Mouse (Mus musculus): ENCODE data around the gene Sned1.
"Not testable (repeated sequence)": the region's sequence is repeated elsewhere in the genome, so short reads cannot be mapped to it uniquely, and the experiment has no call there.

Gene Sned1

DNA sequence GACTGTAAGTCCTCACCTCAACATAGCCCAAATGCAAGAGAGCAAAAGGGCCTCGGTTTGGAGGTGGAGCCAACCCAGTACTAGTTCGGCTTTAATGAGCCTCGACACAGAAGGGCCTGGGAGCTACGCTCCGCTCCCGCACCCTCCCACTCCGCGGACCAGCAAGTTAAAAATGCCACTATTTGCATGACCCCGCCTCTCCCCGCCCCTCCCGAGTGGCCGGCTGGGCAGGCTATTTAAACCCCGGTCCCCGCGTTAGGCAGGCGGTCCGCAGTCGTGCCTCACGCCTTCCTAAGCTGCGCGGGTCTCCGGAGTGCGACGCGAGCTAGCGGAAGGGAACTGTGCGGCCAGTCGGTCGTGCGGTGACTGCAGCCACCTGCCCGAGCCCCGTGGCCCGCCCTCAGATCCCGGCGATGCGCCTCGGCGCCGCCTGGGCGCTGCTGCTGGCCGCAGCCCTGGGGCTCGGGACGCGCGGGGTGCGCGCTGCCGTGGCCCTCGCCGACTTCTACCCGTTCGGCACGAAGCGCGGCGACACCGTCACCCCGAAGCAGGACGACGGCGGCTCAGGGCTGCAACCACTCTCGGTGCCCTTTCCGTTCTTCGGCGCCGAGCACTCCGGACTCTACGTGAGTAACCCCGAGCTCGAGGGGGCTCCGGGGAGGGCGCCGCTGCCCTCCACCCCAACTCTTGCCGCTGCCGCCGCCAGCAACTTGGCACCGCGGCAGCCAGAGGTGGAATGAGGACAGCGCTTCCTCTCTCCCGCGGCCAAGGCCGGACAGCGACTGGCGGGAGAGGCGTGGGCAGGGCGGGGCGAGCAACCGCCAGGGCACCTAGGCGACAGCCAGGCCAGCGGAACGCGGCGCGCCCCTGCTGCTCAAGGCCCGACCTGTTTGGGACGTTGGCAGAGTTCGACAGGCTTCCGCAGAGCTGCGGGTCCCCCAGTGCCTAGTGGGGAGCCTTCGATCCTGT lies at the start of gene Sned1:
TSS of gene Sned1 (plus strand) at position 266 of the 969 bp plus-strand sequence.
- DNase-seq (ENCODE audit: low read depth, low spot score) = peak; percentile 88

DNA sequence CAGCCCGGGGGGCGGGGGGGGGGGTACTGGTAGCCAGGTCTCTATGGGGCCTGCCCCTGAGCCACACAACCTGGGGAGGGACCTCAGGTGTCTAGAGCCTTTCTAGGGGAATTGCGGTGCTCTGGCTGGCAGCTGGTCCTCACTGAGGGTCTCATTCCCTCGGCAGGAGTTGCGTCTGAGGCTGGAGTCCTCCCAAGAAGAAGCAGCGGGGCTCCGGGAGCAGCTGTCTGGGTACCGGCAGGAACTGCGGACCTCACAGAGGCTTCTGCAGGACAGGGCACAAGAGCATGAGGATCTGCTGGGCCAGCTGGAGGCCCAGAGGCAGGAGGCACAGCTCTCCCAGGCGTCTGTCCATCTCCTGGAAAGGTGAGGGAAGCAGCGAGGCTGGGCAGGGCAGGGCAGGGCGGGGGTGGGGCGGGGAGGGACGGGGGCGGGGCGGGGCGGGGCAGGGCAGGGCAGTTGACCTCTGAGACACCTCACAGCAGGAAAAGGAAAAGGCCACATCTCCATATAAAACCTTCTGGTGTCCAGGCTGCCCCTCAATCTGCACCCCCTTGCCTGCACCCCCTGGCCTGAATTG lies 44.8 kb upstream of the Sned1 start:
- DNase-seq (ENCODE audit: low read depth, low spot score) = no peak

DNA sequence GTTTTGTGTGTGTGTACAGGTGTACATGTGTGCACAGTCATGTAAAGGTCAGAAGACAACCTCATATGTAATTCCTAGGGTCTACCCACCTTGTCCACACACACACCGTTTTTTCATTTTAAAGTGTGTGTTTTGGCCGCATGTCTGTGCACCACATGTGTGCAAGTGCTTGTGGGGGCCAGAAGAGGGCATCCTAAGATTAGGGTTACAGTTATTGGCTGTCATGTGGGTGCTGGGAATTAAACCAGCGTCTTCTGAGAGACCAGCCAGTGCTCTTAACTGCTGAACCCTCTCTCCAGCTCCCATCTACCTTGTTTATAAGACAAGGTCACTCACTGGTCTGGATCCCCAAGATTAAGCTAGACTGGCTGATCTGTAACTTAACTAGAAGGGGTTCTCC lies 40.7 kb upstream of the Sned1 start:
- no peak for DNase-seq (ENCODE audit: low read depth, low spot score)

DNA sequence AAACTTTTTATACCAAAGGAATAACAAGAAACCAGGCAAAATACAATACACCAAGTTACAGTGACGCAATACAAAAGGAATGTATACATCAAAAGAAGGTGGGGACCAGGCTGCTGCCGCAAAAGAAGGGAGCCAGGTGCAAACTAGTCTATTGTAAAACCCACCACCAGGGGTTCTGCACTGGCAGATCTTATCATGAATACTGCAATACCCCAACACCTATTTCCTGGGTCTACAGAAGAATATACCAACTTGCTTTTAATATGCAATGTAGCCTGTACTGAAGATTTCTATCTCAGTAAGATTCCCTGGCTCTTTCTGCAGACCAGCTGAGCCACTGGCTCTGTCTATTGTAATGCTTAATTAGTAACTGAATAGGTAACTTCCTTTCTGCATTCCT lies 38.2 kb upstream of the Sned1 start:
- DNase-seq (ENCODE audit: low read depth, low spot score) = not testable (repeated sequence)

DNA sequence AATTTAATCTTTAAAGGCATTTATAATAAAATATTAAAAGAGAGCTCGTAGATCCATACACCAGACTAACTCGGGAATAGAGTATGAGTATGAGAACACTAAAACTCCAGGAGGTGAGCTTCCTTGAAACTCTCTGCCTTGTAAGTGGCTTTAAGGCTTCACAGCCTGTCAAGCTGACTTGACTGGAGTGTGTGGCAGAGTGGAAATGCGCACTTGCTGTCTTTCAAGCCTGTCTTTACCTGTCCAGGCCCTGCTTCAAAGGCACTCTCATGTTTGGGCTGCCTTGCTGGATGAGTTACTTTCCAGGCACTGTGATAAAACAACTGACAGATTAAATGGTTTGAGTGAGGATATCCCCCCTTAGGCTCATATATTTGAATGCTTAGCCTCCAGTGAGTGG lies 37.7 kb upstream of the Sned1 start:
- no peak for DNase-seq (ENCODE audit: low read depth, low spot score)

DNA sequence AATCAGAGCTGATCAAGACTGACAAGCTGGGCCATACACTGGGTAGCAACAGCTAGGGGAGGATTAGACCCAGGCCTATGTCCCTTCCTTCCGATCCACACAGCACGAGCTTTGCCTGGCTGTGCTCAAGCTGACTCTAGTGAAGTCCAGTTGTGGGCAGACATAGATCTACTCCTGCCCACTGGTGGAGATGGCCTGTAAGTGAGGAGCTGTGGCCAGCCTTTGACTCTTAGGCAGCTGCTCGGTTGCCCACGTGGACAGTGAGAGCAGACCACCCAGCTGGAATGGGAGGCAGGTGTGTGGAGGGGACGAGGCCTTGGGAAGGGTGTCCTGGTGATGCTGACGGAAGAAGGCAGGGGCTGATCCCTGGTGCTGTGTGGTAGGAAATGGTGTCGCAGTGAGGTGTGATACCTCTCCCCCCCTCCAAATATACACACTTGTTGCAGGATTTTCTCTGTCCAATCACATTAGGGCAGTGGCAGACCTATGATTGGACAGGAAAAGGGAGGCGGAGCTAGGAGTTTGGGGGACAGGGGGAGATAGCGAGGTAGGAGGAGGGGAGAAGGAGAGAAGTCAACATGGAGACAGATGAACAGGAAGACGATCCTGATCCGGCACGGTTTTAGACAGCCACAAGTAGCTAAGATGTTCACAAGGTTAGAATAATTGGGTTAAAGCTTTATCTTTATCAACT lies 29.2 kb upstream of the Sned1 start:
- DNase-seq (ENCODE audit: low read depth, low spot score) = no peak

DNA sequence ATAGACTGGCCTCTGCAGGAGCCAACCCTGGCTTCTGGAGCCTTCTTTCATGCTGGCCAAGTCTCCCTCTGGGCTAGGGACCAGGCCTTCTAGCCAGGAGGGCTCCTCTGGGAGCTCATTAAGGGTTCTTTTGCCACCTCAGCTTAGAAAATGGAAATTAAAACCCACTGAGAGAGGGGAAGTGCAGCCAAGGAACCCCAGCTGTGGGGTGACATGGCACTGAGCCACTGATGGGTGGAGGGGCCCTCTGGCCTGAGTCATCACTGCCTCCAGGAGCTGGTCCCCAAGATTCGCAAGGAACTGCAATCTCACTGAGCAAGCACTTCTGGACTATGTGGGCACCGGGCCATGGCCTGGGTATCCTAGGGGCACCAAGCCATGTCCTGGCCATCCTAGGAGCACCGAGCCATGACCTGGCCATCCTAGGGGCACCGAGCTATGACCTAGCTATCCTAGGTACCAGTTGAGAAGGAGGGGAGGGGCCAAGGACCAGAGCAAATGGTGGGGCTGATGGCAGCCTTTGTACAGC lies 28.0 kb upstream of the Sned1 start:
- DNase-seq (ENCODE audit: low read depth, low spot score) = no peak

DNA sequence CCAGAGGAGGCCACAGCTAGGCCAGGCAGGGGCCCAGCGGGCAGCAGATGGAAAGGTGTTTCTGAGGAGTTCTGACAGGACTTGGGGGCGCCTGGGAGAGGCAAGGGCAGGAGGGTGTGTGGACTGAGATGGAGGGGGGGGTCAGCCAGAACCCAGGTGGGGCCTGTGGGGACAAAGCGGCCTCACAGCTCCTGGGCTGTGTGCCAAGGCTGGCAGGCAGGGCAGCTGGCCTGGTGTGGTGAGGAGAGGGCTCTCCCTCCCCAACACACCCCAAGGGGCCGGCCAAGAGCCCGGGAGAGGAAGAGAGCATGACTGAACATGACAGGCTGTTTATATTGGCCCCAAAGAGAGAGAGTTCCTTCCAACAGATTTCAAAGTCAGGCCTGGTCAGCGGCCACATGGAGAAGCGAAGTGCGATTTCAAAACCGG lies 25.4 kb upstream of the Sned1 start:
- DNase-seq (ENCODE audit: low read depth, low spot score) = peak; percentile 55

DNA sequence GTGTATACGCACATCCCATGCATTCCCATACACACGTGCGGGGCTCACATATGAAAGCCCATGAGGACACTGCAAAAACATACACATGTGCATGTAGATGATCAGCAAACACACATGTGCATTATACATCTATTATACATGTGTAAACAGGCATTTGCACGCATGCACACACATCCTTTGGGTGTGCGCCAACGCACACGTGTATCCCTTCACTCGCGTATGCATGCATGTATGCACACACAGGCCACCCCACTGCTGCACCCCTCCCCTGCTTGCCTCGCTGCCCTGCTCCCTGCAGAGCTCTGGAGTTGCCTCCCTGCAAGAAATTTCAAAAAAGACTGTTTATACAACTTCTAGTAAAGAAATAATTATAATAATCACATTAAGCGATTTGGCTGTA lies 24.6 kb upstream of the Sned1 start:
- no peak for DNase-seq (ENCODE audit: low read depth, low spot score)

DNA sequence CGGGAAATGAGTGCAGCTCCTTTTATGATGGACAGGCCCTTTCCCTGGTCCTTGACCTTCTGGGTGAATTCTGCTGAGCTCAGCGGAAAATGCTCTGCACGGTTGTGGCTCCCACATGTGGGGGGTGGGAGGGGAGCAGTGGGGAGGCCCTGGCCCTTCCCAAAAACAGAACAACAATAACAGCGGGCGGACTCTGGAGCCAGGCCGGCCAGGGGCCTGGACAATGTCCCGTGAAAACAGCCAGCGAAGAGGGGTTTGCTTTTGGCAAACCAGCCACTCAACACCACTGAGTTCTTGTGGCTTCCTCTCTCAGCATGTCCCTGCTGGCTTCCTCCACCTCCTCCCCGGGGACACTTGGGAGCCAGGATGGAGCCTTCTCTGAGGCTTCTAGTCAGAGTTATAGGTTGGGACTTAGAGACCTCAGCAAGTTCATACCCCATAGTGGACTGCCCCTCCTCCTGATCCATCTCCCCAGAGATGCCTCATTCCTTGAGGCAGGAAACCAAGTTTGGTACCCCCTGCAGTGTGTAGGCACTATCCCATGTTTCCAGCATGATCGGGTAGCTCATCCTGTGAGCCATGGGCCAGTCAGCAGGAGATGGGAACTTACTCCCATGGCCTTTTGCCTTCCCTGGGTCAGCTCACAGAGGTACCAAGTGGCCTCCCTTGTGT lies 24.0 kb upstream of the Sned1 start:
- DNase-seq (ENCODE audit: low read depth, low spot score) = peak; percentile 38

DNA sequence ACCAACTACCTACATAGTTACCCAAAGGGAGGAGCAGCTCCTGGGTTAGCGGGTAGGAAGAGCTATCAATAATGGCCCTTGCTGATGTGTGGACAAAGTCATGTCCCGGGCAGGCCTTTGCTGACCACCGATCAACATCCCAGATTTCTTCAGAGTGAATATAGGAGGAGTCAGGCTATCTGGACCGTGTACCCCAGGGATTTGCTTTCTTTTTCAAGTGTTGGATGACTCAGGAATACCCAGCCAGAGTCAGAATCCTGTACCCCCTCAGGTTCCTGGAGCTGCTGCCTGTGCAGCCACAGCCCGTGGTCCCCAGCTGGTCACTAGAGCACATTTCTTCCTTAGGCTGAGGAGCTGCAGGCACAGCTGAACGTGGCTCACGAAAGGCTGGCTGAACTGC lies 23.2 kb upstream of the Sned1 start:
- DNase-seq (ENCODE audit: low read depth, low spot score) = no peak

DNA sequence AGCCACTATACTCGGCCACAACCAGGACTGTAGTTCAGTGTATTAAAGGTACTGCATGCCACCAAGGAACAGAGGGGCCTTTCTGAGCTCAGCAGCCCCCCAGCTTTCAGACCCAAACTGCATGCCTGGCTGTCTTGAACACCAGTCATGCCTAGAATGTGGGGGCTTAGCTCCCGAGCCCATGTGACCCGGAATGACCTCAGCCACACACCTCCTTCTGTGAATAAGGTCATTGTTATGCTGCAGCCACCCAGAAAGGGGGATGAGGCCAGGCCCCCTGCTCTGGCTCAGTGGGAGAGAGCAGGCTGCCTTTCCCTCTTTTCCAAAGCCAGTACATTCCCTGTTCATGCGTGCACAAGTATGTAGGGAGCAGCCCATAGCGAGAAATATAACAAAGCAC lies 21.0 kb upstream of the Sned1 start:
- no peak for DNase-seq (ENCODE audit: low read depth, low spot score)

DNA sequence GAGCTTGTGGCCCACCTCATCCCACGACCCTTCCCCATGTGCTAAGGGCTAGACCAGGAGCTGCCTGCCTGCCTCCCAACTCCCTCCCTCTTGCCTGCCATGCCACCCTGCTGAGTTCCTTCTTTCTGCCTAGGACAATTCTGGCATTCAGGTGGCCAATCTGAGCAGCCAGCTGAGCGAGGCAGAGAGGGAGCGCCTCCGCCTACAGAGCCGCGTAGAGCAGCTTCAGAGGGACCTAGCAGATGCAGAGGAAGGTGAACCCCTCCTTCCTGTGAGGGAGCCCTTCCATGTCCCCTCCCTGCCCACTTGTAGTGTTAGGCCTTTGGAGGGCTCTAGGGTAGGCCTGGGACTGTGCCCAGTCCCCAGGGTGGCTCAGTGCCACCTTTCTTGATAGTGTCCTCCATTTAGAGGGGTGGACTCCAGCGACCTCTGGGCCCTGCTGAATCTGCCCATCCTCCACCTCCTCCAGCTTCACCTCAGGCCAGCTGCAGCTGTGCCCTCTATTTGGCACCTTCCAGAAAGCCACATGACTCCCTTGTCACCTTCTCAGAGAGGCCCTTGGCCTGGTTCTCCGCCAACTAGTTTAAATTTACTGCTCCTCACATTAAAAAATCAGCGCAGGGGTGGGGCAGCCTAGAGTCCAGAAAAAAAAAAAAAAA lies 18.7 kb upstream of the Sned1 start:
- no peak for DNase-seq (ENCODE audit: low read depth, low spot score)

DNA sequence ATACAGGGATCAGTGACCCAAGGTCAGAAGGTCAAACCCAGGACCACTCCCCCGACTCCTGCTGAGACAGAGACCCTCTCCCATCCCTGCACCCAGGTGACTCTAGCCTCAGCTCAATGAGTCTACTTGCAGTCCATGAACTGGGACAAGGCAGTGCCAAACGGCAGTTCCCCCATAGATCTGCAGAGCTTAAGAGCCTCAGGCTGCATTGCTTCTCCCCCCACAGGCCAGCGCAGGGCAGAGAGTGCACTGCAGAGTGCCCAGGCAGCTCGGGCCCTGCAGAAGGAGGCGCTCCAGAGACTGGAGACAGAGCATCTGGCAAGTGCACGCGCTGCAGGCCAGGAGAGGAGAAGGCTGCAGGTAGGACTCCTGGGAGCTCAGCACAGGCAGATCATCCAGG lies 18.1 kb upstream of the Sned1 start:
- DNase-seq (ENCODE audit: low read depth, low spot score) = no peak

DNA sequence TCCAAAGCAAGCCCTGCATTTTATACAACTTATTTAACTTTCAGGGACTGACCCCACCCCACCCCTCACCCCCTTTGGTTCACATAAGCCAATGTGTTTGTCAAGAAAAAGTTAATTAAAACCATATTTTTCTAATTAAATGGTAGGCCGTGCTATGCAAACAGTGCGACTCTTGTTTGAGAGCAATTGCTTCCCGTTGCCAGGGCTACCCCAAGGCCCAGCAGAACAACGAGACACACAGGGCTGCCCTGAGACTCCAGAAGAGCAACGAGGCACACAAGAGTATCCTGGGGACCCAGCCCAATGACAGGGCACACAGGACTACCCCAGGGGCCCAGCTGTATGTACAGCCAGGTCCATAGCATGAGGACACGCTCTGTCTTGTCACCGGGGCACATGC lies 14.9 kb upstream of the Sned1 start:
- no peak for DNase-seq (ENCODE audit: low read depth, low spot score)

DNA sequence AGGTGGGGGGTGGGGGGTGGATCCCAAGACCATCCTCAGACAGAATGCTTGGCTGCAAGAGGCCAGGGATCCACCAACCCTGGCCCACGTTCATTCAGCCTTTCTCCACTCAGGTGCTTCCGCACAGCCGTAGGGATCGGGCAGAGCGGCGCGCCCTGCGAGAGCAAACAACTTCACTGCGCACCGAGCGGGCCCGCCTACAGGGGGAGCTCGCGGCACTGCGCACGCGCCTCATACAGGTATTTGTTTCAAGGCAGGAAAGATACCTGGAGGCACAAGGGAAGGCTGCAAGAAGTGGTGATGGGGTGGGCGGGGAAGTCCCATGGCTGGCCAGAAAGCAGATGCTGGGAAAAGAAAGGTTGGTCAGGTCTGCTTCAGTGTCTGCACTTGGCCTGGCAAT lies 11.7 kb upstream of the Sned1 start:
- no peak for DNase-seq (ENCODE audit: low read depth, low spot score)

DNA sequence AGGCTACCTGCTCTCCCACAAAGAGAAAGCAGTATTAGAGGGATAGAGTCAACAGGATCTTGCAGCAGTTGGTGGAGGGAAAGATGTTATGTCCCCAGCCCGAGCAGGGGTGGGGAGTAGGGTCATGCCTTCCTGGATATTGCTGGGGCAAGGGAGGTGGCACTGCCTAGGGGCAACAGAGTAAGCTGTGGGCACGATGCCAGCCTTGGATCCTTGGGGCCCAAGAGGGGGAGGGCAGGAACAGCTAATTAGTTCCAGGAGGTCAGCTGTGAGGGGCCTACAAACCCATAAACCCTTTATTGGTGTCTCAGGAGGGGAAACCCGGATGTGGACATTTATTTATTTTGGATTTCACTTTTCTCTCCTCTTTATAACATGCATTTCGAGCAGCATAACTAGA lies 10.4 kb upstream of the Sned1 start:
- no peak for DNase-seq (ENCODE audit: low read depth, low spot score)

DNA sequence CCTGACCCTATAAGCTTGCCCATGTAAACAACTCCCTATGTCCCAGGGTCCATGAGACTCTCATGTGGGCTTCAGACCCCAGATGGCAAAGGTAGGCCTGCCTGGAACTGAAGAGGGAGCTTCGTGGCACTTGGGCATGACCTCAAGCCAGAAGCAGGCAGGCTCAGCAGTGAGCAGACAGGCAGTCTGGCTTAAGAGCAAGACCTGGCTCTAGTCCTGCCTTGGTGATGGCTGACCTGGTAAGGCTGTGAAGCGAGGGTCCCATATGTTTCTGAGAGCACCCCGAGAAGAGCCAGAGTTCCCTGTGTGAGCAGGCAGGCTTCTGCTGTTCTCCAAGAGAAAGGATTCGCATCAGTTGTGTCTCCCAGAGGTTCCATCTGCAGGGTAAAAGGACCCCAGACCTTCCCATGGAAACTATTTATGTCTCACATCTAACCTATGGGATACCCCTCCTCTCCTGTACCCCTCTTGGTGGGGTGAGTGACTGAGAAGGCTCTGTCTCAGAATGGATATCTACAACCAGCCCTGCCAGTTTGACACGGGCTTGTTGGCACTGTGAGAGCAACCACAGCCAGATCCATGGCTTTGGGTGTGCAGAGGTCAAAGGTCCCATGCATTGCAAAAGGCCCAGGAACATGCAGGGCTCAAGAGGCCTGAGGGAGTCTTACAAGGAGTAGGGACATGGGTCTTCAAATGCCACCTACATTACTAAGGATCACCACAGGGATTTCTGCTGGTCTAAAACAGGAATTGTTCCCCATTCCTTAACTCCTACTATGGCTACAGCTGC lies 9.7 kb upstream of the Sned1 start:
- no peak for DNase-seq (ENCODE audit: low read depth, low spot score)

DNA sequence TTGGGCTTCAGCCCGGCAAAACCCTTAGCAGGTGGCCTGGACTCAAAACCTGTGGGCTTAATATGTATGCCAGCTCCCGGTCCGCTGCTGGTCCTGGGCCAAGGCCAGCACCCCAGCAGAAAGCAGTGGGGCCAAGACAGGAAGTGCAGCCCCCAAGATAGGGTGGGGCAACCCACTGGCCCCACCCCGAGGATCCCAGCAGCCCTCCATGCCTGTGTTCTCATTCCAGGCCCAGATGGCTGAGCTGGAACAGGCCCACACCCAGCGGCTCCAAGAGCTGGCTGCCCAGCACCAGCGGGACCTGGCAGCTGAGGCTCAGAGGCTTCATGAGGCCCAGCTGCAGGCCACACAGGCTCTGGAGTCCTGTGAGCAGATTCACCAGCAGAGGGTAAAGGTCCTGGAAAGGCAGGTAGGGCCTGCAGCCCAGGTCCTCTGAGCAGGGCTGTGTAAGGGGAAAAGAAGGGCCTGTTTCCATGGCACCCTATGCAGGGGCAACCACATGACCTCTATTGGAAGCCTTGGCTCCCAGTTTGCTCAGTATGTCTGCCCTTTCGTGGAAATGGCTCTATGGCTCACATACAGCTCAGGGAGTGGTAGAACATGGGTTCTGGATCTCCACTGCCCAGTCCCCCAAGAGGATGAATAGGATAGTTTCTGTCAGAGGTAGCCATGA lies 8.2 kb upstream of the Sned1 start:
- DNase-seq (ENCODE audit: low read depth, low spot score) = peak; percentile 59

DNA sequence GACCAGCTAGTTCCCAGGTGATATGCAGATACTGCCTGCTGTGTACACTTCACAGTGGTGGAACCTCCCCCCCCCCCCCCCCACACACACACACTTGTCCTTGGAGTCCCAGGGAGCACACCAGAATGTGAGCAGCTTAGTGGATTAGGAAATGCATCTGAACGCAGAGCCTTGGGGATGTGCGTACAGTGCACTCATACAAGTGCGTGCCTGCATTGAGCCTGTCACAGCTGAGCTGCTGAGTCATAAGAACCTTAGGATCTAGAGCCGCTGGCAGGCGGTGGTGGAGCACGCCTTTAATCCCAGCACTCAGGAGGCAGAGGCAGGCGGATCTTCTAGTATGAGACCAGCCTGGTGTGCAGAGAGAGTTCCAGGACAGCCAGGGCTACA lies 7.7 kb upstream of the Sned1 start:
- DNase-seq (ENCODE audit: low read depth, low spot score) = no peak
